Mouse (Mus musculus): ENCODE results near the gene Dis3l. TPM values are rescaled to one million over a fixed set of nuclear protein-coding genes. Genes with fewer than 3 reads are reported as not detected.

The Dis3l gene
- polyA plus RNA-seq (2011; ENCODE audit: insufficient read depth, insufficient read length, low read depth, missing spikeins) = 9.3 and 10.4 TPM in 2 replicates

- peak within 1 kb of the TSS; percentile 89 for H3K9ac ChIP-seq (ENCODE audit: low read depth, poor library complexity, severe bottlenecking)
- peak within 1 kb of the TSS; percentile 31 for H3K27ac ChIP-seq (ENCODE audit: insufficient read depth, low read length)
- no peak for TF ChIP-seq EP300 (IDR thresholded peaks at IDR 0.05; ENCODE audit: insufficient read depth, low read depth, low read length)
- no peaks in the 10 kb centered on the region for H3K36me3 ChIP-seq (ENCODE audit: control insufficient read depth, insufficient read depth, low read length, poor library complexity, severe bottlenecking)
- H3K4me1 ChIP-seq (ENCODE audit: control insufficient read depth, insufficient read depth, low read length) = peaks cover 3% of the 10 kb centered on the region
- H3K9me3 ChIP-seq (replicated peaks; ENCODE audit: control insufficient read depth, insufficient read depth, low read length, poor library complexity, severe bottlenecking) = no peaks in the 10 kb centered on the region
- peak within 1 kb of the TSS; percentile 67 for H3K4me3 ChIP-seq (ENCODE audit: low read depth, low read length)
- no peaks in the 10 kb centered on the region for H3K27me3 ChIP-seq (ENCODE audit: control insufficient read depth, insufficient read depth, low read length, poor library complexity, severe bottlenecking)
Measured at GRCm38 (mm10) chr9:64341254-64341566, at the start of gene Dis3l. TSS of gene Dis3l (minus strand) at chr9:64341288.

GRCm38 (mm10) chr9:64389576-64390292 is 48.6 kb upstream of the Dis3l start:
- H3K4me3 ChIP-seq (ENCODE audit: low read depth, low read length) = no peak overlapping the region
- peaks cover 7% of the 10 kb centered on the region for H3K4me1 ChIP-seq (ENCODE audit: control insufficient read depth, insufficient read depth, low read length)
- TF ChIP-seq CTCF (IDR thresholded peaks at IDR 0.05; ENCODE audit: low read depth, low read length) (no peak), EP300 (IDR thresholded peaks at IDR 0.05; ENCODE audit: insufficient read depth, low read depth, low read length) (peak; percentile 76)
- H3K9ac ChIP-seq (ENCODE audit: low read depth, poor library complexity, severe bottlenecking) = no peak overlapping the region
- no peaks in the 10 kb centered on the region for H3K36me3 ChIP-seq (ENCODE audit: control insufficient read depth, insufficient read depth, low read length, poor library complexity, severe bottlenecking)
- H3K9me3 ChIP-seq (replicated peaks; ENCODE audit: control insufficient read depth, insufficient read depth, low read length, poor library complexity, severe bottlenecking) = no peaks in the 10 kb centered on the region
- H3K27ac ChIP-seq (ENCODE audit: insufficient read depth, low read length) = no peak overlapping the region
- peaks cover 16% of the 10 kb centered on the region for H3K27me3 ChIP-seq (ENCODE audit: control insufficient read depth, insufficient read depth, low read length, poor library complexity, severe bottlenecking)

- Histone ChIP-seq H3K4me1 (ENCODE audit: control insufficient read depth, insufficient read depth, low read length) (peaks cover 7% of the 10 kb centered on the region), H3K9ac (ENCODE audit: low read depth, poor library complexity, severe bottlenecking) (peak overlapping the region; percentile 80), H3K27me3 (ENCODE audit: control insufficient read depth, insufficient read depth, low read length, poor library complexity, severe bottlenecking) (peaks cover 16% of the 10 kb centered on the region)
Measured at GRCm38 (mm10) chr9:64386466-64387211, 45.6 kb upstream of the Dis3l start.

GRCm38 (mm10) chr9:64385511-64386465 is 44.7 kb upstream of the Dis3l start, which contains the start of gene Megf11:
TSS of gene Megf11 (plus strand) at chr9:64385626.
- Histone ChIP-seq H3K36me3 (ENCODE audit: control insufficient read depth, insufficient read depth, low read length, poor library complexity, severe bottlenecking) (no peaks in the 10 kb centered on the region), H3K9ac (ENCODE audit: low read depth, poor library complexity, severe bottlenecking) (peak within 1 kb of the TSS; percentile 80), H3K4me3 (ENCODE audit: low read depth, low read length) (peak within 1 kb of the TSS; percentile 82), H3K27me3 (ENCODE audit: control insufficient read depth, insufficient read depth, low read length, poor library complexity, severe bottlenecking) (peaks cover 16% of the 10 kb centered on the region), H3K9me3 (replicated peaks; ENCODE audit: control insufficient read depth, insufficient read depth, low read length, poor library complexity, severe bottlenecking) (no peaks in the 10 kb centered on the region; the same call in none of the 2 replicates), H3K27ac (ENCODE audit: insufficient read depth, low read length) (no peak within 1 kb of the TSS), H3K4me1 (ENCODE audit: control insufficient read depth, insufficient read depth, low read length) (peaks cover 7% of the 10 kb centered on the region)
- TF ChIP-seq CTCF (IDR thresholded peaks at IDR 0.05; ENCODE audit: low read depth, low read length) = no peak
- no peak for TF ChIP-seq POLR2A (IDR thresholded peaks at IDR 0.05; ENCODE audit: insufficient read depth, low read length)
- TF ChIP-seq EP300 (IDR thresholded peaks at IDR 0.05; ENCODE audit: insufficient read depth, low read depth, low read length) = no peak

More at GRCm38 (mm10) chr9:64386466-64387211, 45.6 kb upstream of the Dis3l start:
- H3K4me3 ChIP-seq (ENCODE audit: low read depth, low read length) = peak overlapping the region; percentile 82
- H3K27ac ChIP-seq (ENCODE audit: insufficient read depth, low read length) = no peak overlapping the region
- no peaks in the 10 kb centered on the region for H3K36me3 ChIP-seq (ENCODE audit: control insufficient read depth, insufficient read depth, low read length, poor library complexity, severe bottlenecking)
- H3K9me3 ChIP-seq (replicated peaks; ENCODE audit: control insufficient read depth, insufficient read depth, low read length, poor library complexity, severe bottlenecking) = no peaks in the 10 kb centered on the region
- TF ChIP-seq EP300 (IDR thresholded peaks at IDR 0.05; ENCODE audit: insufficient read depth, low read depth, low read length) (no peak), POLR2A (IDR thresholded peaks at IDR 0.05; ENCODE audit: insufficient read depth, low read length) (no peak), CTCF (IDR thresholded peaks at IDR 0.05; ENCODE audit: low read depth, low read length) (peak; percentile 49)

- Histone ChIP-seq H3K27ac (ENCODE audit: insufficient read depth, low read length) (no peak overlapping the region), H3K9me3 (replicated peaks; ENCODE audit: control insufficient read depth, insufficient read depth, low read length, poor library complexity, severe bottlenecking) (peaks cover 6% of the 10 kb centered on the region), H3K4me3 (ENCODE audit: low read depth, low read length) (no peak overlapping the region), H3K36me3 (ENCODE audit: control insufficient read depth, insufficient read depth, low read length, poor library complexity, severe bottlenecking) (no peaks in the 10 kb centered on the region), H3K4me1 (ENCODE audit: control insufficient read depth, insufficient read depth, low read length) (no peaks in the 10 kb centered on the region), H3K27me3 (ENCODE audit: control insufficient read depth, insufficient read depth, low read length, poor library complexity, severe bottlenecking) (peaks cover 16% of the 10 kb centered on the region), H3K9ac (ENCODE audit: low read depth, poor library complexity, severe bottlenecking) (no peak overlapping the region)
- TF ChIP-seq POLR2A (IDR thresholded peaks at IDR 0.05; ENCODE audit: insufficient read depth, low read length) = no peak
- TF ChIP-seq CTCF (IDR thresholded peaks at IDR 0.05; ENCODE audit: low read depth, low read length) = no peak
- no peak for TF ChIP-seq EP300 (IDR thresholded peaks at IDR 0.05; ENCODE audit: insufficient read depth, low read depth, low read length)
Measured at GRCm38 (mm10) chr9:64383021-64383788, 42.1 kb upstream of the Dis3l start.
